Mouse (Mus musculus): ENCODE results near the gene Cd70.

GRCm38 (mm10) chr17:57143704-57144103 lies 5.9 kb downstream of the Cd70 start:
- TF ChIP-seq GATA1 (IDR thresholded peaks at IDR 0.05; ENCODE audit: low read length) (no peak), TAL1 (IDR thresholded peaks at IDR 0.05; ENCODE audit: low read length) (no peak)
